Mouse (Mus musculus) brain, embryonic 14.5 days (tissue): ENCODE measurements around the gene Pfkm.

Source experiments
- CTCF ChIP-seq: fragments of 200-500 bp; IDR thresholded peaks from 2 replicates; pipeline ENCODE4 v1.5.1; 2012; ENCODE audit warnings: inconsistent platforms, mild to moderate bottlenecking, moderate library complexity, borderline replicate concordance; ENCODE audit not compliant: insufficient read depth, insufficient read length; ENCODE audit errors: extremely low read depth
- POLR2A ChIP-seq: fragments of 200-500 bp; IDR thresholded peaks from 2 replicates; pipeline ENCODE4 v1.6.1; 2012; ENCODE audit warnings: mild to moderate bottlenecking, inconsistent platforms, borderline replicate concordance; ENCODE audit not compliant: poor library complexity, insufficient read depth, insufficient read length, severe bottlenecking; ENCODE audit errors: extremely low read depth

GRCm38 (mm10) chr15:98139763-98140162 lies 47.4 kb downstream of the Pfkm start:
- TF ChIP-seq CTCF (no peak), POLR2A (no peak)
